Mouse (Mus musculus) MN1 (cell line): ENCODE data around the gene Pea15a.
"Not testable (repeated sequence)": the region's sequence is repeated elsewhere in the genome, so short reads cannot be mapped to it uniquely, and the experiment has no call there.

Experiments used
- DNase-seq: peaks from one replicate; pipeline ENCODE4 v3.0.0-alpha.2; 2016; ENCODE audit warnings: low spot score

The Pea15a gene

DNA sequence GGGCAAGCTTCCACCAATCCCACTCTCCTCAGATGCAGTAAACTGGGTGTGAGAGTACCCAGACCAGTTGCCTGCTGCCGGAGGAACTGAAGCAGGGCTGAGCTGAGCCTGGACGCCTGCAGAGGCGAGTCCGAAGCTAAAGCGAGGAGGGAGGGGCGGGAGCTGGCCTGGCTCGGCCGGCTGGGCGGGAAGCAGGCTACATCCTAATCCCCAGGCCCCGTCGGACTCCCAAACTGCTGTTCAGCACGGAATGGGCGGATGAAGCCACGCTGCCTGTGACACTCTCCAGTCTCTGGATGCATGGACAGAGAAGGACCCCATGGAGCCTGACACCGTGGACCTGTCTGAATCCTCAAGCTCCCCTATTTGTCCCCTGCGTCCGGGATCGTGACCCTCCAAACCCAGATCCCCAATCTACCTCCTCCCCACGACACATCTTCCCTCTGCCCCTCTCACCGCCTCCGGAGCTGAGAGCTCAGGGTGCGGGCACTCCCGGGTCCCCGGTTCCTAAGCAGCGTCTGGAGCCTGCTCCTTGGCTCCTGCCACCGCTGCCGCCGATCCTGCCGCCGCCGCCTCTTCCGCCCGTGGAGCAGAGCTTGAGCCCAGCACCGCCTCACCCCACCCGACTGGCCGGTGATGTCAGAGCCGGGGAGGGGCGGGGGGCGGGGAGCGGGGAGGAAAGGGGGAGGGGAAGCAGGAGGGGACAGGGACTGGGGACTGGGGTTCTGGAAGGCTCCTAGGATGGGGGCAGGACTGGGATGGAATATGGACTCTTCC is at the start of gene Pea15a:
TSS of gene Pea15a (minus strand) at position 664 of the 777 bp plus-strand sequence.
- DNase-seq: peak; percentile 86

DNA sequence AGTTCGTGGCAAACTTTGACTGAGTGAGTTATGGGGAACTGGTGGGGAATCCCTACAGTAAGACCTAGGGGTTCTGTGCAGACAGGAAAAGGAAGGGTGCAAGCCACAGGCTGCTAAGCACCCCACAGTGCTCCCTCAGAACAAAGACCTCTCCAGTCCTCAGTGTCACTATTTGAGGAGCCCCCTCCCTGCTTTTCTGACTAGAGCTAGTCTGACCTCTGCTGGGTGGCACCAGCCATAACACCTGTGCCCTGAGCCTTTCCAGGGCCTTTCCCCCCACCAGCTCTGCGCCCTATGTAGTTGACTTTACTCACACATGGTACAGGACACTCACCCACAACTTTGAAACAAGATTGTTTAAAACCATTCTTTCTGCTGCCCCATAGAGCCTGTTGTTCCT is 41.1 kb upstream of the Pea15a start:
- no peak for DNase-seq

DNA sequence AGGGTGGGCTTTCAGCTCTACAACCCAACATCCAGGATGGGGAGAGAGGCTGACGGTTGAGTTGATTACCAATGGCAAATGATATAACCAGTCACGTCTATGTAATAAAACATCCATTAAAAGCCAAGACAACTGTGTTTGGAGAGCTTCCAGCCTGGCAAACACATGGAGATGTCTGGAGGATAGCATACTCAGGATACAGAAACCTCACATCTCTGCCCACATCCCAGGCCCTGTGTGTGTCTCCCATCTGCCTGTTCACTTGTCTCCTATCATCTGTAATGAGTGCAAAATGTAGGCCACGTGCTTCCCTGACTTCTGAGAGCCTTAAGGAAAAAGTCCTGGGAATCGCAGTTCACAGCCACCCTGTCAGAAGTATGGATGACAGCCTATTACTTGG is 40.6 kb upstream of the Pea15a start:
- DNase-seq: no peak

DNA sequence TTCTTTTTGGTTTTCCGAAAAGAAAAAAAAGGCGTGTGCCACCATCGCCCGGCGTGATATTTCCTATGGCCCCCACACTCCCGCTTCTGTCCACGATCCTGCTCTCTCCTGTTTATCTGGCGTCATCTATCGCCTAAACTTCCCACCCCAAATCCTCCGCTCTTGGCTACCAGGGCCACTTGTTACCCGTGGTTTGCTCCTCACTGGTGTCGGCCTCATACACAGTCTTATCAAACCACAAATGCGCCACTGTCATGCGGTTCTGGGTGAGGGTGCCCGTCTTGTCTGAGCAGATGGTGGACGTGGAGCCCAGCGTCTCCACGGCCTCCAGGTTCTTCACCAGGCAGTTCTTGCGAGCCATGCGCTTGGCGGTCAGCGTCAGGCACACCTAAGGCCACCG is 38.0 kb upstream of the Pea15a start:
- not testable (repeated sequence) for DNase-seq

DNA sequence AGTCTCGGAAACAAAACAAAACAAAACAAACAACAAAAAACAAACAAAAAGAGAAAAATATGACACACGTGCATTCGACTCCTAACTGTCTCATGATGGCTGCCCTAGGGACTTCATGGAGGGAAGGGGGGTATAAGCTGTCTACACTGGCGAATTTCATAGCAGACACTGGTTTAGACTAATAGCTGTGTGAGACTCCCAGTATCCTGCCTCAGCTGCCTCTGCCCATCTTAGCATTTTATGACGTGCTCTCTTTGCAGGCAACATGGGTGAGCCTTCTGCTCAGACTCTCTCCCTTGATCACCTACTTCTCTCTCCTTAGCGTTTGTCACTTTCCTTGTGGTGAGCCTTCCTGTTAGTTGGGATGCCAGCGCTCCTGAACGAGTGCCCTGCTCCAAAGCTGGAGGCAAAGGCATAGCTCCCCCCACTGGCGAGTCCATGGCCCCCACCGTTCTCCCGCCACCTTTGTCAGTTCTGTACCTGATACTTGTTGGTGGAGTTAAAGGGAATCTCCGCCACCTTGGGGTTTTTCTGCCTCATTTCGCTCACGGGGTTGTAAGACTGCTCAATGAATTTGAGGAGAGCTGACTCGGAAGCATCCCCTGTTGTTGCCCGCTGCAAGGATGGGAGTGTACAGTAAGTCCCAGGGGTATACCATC is 37.1 kb upstream of the Pea15a start:
- no peak for DNase-seq

DNA sequence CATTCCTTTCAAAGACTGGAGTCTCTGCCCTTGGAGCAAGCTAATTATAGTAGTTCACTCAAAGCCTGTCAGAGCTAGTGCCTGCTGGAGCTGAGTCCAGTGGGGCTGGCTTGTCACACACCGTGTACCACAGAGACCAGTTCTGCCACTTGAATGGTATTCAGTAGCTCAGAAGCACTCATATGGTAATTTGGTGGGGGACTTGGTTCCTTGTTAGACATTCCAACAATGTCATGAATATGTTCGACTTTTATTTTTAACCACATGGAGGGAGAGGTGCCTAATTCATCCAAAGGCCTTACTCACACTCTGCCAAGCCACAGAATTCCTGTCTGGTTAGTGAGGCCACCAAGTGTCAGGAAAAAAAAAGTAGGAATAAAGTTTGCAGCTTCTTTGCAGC is 35.8 kb upstream of the Pea15a start:
- DNase-seq: no peak

DNA sequence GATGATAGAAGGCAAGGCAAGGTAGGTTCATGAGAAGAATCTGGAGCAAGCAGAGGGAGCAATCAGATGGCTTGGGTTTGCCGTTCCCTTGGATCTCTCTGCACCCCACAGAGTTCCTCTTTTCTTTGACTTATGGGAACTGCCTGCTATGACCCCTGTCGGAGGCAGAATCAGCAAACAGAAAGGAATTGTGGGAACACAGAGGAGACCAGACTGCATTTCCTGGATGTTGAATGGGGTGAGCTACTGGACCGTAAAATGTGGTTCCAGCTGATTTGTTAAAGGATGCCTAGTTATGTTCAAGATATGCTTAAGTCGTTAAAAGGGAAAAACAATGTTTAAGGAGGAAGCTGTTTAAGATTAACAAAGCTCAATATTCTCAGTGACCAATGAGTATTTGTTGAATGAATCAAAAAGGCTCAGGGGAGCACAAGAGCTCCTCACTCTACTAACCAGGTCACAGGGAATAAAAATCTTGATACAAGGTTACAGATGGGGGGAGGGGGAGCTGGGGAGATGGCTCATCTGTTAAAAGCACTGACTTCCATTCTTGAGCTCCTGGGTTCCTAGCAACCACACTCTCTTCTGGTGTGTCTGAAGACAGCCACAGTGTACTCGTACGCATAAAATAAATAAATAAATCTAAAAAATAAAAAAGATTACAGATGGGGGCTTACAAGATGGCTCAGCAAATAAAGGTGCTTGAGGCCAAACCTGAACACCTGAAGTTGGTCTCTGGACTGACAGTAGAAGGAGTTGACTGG is 34.5 kb upstream of the Pea15a start:
- DNase-seq: no peak

DNA sequence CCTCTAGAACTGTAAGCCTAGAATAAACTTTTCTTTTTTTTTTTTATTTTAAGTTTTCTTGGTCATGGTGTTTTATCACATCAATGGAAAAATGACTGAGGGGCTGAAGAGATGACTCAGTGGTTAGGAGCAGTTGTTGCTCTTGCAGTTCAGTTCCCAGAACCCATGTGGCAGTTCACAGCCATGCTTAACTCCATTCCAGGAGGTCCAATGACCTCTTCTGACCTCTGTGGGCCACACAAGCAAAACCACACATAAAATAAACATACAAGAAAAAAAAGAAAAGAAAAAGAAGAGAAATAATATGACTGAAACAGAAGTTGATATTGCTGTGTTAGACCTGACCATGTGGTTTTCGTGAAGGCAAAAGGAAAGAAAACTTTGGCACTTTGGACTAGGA is 22.6 kb upstream of the Pea15a start:
- no peak for DNase-seq

DNA sequence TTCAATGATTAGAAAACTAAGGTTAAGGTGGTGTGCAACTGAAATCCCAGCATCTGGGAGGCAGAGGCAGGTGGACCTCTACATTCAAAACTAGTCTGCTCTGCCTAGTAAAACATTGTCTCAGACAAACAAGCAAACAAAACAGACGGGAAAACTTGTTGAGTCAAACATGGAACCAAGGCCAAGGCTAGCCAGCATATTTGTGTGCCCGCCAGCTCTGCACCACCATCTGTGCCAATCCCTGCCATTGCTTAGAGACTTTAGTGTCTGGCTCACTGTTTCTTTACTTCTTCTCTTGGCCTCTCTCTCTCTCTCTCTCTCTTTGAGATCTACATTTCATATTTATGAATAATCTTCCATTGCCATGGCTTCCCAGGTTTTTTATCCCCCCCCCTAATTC is 21.6 kb upstream of the Pea15a start:
- DNase-seq: no peak

DNA sequence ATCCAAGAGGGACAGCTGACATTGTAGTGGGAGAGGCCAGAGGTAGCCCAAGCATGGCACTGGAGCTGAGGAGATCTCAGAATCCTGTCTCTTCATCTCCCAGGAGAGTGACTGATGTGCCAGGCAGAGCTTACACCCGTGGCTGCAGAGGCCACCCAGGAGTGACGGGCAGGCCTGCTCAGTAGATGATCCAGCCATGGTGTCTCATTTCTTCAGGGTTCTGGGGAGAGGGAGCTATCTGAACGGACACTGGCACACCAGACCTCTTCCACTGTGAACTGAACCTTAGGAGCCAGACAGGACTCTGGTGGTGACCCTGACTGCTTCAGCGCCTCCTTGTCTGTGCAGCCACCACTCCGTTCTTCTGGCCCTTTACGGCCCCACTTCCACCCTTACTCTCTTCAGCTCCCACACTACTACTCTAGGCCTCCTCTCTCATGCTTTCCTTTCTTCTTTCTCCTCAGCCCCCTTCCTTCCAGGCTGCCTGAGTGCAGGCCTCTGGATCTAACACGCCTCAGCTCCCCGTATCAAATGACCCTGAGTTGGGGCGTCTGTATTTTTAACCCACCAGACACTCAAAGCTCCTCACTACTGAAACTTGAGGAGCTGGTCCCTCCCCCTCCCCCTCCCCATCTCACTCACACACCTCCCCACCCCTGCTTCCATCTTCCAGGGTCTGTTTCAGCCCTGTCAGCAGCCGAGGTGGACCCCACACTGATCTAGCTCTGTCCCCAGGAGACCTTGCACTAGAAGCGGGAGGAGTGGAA is 14.9 kb upstream of the Pea15a start:
- DNase-seq: no peak

DNA sequence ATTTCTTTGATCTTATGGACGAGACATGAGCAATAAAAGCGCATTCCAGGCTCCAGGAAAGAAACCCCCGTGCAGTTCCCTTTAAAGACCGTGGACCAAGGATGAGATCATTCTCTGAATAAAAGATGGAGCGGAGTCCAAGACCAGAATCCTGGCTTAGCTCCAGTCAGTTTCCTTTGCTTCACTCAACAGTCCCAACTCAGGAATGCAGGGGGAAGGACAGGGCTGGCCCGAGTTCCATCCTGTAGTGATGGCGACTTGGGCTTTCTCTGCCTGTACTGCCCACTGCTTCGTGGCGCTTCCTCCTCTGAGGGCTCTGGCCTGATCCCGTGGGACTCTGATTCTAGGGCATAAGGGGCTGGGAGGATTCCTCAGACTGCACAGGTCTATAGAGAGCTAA is 13.8 kb upstream of the Pea15a start:
- no peak for DNase-seq

DNA sequence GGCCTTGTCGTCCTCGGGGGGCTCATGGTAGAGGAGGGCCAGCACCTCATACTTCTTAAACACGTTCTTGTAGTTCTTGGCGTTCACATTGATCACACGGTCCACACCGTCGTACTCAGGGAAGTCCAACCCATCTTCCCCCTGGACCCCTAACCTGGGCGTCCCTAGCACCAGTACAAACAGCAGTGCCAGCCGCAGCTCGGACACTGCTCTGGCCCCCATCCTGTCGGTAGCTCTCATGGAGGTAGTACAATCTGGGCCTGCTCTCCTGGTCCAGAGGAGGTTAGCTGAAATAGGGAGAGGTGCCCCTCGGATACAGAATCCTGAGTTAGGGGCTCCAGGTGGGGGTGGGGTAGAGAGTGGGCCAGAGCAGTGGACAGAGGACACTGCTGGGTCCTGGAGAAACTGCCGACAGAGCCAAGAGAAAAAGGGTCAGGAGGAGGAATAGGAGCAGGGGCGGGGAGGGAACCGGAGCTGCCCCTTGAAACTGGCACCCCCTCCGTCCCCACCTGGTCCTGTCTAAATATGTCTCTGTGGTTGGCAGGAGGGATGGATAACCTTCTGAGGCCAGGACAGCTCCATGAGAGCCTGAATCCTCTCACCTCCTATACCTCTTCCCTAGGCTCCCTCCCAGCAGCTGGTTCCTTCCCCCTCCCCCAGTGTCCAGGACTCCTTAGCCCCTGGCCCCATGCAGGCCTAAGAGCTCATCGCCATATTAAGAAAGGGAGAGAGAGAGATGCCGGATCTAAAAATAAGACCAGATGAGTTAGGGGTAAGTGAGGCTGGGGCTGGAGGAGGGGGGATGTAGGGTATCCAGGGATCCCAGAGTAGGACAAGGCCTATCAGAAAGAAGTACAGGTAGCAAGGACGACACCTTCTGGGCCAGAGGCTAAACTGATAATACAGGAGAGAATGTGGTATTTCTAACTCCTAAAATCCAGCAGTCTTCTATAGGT is 13.1 kb upstream of the Pea15a start, which contains the start of gene Casq1:
TSS of gene Casq1 (minus strand) at position 418 of the 956 bp plus-strand sequence.
- DNase-seq: no peak

DNA sequence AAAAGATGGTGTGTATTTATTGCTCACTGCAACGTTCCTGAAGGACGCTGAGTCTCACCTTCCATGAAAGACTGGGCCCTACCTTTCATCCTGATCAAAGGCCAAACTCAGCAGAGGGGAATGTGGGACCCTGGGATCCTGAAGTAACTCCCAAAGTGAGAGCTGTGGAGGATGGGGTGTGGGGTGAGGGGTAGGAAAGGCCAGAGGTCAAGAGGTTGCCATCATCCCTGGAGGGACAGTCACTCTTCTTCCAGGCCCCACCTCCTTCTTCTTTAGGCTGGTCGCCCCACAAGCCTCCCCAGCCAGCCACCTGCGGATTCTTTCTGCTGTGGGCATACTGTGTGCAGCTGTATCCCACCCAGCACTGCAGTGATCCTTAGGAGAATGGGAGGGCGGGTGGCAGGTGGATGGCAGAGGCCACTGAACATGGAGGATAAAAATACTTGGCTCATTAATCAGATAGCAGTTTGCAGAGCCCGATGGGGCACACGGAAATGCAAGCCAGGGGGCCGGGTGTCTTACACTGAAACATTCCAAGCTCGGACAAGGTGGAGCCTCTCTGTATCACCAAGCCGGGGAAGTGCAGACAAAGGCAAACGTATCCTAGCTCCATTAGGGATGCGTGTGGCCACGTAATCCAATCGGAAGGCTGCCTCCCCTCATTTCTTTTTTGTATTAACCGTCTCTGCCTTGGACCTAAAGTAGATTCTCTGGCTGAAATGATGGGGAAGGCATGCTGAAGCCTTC is 11.7 kb upstream of the Pea15a start:
- DNase-seq: no peak

DNA sequence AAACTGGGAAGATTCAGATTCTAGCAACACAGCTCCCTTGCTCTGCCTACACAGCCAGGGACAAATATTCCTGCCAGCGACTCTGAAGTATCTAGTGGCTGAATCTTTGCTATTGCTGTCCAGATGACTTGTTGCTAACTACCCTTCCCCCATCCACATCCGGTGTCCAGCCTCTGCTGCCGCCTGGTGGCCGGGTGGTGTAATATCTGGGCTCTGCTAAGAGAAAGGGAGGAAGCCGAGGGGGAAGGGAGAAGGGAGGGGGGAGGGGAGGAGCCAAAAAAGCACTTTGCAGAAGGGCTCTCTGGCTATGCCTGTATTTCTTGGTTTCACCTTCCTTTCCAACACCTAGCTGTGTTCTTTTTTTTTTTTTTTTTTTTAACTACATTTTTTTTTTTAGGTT is 10.5 kb upstream of the Pea15a start:
- DNase-seq: peak; percentile 91

DNA sequence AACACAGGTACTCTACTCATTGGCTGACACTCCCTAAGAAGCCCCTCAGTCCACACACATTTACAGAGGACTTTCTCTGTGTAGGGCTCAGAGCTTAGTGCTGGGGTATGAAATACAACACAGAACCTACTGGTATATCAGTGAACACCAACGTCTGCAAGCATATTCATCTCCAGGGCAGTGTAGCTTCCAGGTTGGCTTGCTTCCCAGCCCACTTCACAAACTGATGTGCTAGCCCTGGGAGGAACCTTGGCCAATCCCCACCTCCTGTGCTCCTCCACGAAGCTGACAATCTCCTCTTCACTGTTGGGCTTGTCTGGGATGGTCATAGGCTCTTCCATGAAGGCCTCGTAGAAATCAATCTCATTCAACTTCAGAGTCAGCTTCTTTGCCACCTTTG is 8.1 kb upstream of the Pea15a start:
- DNase-seq: no peak

DNA sequence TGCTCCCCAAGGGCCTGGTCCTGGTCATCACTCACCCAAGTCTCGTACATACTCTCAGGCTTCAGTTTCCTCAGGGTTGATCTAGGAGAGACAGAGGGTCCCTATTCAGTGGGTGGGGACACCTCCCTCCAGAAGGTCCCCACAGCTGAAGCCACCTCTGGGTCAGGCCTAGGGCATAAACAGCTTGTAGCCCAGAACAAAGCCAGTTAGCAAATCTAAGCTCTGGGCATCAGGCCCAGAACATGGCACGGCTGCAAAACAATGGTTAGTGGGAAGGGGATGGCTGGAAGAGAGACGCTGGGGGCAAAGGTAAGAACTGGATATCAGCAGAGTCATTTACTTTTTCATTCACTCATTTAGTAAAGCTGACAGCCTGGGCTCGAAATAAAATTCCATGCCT is 7.2 kb upstream of the Pea15a start:
- DNase-seq: no peak

DNA sequence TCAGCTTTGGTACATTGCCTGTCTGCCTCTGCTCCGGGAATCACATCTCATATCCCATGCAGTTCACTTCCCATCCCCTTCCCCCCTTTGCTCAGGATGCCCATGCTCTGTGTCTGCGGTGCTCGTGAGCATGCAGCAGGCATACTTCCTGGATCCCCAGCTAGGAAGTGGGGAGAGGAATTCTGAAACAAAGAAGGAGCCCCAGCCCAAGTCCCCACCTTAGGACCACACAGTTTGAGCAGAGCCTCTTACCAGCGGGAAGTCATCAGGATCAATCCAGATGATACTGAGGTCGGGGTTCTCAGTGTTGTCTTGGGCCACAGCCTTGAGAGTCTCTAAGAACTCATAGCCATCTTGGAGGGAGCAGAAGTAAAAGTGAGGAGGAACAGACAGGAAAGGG is 6.2 kb upstream of the Pea15a start:
- no peak for DNase-seq

DNA sequence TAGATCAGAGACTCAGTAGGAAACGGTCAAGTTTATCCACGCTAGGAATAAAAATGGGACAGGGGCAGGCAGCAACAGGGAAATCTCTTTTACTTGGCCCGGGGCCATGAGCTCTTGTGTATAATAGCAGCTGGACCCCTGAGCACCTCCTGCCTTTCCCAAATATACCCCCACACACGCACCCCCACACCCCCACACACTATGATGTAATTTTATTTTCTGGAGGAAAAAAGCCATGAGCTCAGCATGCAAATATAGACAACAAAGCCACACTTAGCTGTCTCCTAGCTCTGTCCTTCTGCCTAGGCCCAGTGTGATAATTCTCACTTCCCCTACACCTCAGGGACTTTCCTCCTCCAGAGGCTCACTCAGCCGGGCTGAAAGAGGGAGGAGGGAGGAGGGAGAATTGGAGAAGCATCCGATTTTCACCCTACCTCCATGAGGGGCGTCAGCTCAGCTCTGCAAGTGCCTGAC is 544 bp upstream of the Pea15a start:
- peak; percentile 57 for DNase-seq

DNA sequence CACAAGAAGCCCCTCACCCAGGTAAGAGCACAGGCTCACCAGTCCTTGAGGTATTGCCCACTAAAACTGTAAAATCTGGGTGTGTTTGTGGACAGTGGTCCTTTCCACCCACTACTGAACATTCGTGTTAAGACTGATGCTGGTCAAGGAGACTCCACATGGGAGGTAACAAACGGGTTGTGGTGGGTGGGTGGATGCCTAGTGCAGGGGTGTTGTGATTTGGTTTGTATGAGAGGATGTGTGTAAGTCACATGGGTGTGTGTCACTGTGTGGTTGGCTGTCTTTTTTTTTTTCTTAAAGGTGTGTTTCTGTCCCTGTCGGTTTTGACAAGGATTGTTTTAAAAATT is 890 bp downstream of the Pea15a start:
- DNase-seq: peak; percentile 35
